Mouse (Mus musculus): ENCODE results near the gene Ttc39a.
"Not testable (repeated sequence)": the region's sequence is repeated elsewhere in the genome, so short reads cannot be mapped to it uniquely, and the experiment has no call there.

The Ttc39a gene

DNA sequence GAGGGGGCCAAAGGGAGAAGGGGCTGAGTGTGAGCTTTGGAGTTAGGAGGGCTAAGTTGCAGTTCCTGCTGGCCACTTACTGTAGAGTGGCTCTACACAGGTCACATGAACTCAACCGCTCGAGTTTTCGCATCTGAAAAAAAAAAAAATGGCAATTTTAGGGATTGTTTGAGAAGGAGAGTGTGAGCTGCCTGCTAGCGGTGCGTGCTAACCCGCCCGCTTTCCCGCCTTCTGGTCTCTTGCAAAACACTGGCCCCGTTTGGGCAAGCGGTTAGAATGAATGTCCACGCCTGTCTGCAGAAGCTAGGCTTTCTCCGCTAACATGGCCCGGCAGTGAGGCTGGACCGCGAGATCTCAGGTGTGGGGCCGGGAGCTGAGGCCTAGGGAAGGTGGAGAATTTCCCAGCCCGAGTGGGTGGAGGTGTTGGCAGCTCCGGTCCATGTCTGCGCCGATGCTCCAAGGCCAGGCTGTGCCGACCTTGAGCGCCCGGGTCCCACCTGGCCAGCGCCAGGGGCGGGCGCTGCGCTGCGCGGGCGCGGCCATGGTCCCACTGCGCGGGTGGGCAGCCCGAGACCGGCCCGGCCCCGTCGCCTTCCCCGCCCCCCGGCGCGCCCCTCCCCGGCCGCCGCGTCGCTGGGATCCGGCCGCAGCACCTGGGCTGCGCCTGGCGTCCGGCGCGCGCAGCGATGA, at the start of gene Ttc39a:
Gene Ttc39a, plus strand, starts transcription at position 138 of the 690 bp plus-strand sequence.
- DNase-seq (ENCODE audit: low spot score), result no peak

DNA sequence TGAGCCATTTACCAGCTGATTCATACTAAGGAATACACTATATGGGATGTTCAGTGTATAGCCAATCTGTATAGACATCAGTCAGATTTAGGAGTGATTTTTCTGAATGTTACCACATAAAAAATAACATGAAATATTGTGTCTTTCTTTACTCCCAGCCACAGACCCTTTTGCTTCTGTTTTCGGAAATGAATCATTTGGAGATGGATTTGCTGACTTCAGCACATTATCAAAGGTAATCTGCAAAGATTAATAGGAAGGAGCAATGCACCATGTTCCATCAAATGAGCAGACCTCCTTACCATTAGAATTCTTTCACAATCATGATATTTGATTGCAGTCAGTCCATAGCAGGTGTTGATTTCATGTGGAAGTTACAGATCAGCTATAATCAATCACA, 28.3 kb upstream of the Ttc39a start:
- DNase-seq (ENCODE audit: low spot score), result no peak

DNA sequence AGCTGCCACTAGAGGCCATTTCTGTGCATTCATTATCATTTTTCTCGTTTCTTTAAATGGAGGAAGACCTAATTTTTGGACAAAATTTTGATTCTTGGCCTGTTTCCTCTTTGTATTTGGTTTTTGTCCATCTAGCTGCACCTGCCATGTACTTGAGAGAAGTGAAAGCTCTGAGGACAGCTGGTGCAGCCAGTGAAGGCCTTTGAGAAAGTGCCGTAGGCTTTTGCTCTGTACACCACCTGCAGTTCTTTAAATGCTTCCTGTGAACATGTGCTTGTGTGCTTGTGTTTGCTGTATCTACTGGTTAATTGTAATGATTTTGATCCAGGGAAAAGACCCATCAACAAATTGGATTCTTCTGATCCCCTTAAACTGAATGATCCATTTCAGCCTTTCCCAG, 24.0 kb upstream of the Ttc39a start:
- DNase-seq (ENCODE audit: low spot score), result no peak

DNA sequence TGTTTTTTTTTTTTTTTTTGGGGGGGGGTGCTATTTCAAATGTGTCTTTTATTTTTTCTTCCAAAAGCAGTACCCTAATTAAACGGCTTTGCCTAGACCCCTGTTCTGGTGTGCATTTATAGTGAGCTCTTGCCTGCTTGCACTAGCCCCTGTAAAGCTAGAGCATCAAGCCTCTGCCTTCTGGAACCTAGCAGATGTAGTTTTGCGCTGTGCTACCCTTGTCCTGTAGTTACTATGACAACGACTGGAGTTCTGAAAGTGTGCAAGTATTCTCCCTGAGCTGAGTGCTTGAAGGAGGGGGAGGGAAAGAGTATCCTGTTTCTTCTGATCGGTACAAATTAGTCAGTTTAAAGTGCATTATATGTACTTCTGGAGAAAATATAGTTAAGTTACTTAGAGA, 20.8 kb upstream of the Ttc39a start:
- no peak for DNase-seq (ENCODE audit: low spot score)

DNA sequence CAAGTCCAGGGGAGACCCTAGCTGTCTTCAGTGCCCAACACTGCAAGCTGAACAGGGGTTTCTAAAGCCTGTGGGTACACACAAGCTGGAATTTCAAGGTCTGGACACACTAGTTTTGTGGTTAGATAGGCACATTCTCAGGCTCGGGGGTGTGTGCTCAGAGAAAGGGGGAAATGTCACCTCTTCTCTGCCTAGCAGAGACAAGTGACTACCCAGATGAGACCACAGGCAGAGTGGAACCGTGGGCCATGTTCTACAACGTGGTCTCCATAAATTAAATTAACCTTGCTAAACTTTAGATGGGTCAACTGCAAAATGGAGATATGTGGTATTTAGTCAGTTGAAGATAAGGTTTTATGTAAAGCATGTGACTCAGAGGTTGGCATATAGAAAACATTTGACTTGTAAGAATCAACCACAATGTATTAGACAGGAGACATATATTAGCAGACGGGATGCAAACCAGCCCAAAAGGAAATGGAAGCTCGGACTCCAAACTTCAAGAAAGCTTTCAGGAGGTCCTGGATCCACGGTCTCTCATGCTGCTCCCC, 13.1 kb upstream of the Ttc39a start:
- no peak for DNase-seq (ENCODE audit: low spot score)

DNA sequence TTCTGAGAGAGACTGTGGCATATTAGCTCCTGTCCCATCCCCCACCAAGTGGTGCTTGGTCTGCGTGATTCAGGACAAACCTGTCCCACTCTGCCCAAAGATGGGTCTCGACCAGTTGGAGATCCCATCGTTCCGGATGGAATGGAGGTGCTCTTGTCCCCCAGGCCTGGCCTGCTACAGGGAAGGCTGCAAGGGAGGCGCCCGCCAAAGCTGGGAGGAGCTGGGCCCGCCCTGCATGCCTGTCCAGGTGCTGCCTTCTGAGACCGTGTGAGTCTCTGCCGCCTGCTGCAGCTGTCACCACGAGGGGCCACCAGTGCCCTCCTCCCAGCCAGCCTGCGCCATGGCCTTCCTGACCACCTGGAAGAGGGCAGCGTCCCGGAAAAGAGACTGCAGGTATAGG, 12.5 kb upstream of the Ttc39a start:
- DNase-seq (ENCODE audit: low spot score), result no peak

DNA sequence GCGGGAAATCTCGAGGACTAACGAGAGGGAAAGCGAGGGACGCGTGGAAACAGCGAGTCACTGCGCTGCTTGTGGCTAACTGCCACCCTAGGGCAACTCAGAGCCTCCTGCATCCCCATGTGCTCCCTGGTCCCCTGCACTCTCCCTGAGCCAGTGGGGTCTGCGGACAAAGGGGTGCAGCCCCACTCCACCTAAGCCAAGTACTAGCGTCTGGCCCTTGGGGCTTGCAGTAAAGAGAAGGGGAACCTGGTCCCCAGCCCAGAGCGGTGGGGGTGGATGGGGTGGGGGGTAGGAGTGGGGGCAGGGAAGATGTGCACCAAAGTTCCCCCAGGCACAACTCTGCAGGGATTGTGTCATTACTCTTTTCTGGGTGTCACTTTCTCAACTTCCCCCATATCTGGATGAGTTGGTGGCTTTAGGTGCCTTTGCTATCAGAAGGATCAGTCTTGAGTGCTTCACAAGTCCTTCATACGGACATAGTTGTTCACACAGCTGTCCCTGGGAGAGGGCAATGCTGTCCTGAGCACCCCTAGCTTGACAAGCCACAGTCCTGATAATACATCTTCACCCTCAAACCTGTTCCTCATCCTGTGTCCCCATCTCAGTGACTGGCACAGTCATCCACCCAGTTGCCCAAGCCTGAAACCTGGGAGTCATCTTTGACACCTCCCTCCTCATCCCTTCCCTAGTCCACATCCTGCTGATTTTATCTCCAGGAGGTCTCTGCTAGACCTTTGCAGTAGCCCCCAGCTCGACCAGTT, 11.9 kb upstream of the Ttc39a start:
- DNase-seq (ENCODE audit: low spot score), result no peak

DNA sequence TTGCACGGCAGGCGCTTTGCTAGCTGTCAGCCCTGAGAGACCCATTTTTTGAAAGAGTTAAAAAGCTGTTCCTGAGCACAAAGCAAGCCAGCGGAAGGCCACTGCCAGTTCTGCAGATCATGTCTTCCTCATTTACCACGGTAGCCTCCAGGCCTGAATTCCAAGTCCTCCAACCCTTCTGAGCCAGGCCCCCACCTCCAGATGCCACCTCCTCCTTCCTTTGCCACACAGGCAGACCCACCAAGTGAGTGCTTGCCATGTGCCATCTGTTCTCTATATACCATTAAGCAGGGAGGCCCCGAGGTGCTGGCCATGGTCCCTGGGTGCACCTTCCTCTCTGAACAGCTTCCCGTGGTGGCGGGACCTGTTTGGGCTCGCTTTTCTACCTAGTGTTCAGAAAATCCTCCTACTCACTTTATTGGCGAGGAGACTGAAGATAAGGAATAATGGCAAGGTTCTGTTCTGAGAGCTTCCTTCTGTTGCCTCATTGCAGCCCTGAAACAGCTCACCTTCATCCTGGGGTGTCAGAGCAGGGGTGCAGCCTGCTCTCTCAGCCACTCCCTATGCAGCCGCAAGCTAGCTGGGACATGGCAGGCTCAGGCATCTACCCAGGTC, 6.0 kb upstream of the Ttc39a start:
- DNase-seq (ENCODE audit: low spot score), result no peak

DNA sequence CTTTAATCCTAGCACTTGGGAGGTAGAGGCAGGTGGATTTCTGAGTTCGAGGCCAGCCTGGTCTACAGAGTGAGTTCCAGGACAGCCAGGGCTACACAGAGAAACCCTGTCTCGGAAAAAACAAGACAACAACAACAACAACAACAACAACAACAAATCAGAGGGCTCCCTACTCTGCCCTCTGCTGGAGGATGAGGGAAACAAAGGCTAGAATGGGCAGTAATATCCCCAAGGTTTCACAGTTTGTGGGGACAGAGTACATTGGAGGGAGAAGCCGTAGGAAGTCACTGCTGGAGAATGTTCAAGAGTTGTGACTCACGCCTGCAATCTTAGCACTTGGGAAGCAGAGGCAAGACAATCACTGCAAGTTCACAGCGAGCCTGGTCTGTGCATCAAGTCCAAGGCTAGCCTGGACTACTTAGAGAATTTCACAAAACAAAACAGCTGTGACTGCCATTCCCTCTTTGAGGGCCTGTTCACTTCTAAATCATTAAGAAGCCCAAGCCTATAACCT, 5.2 kb upstream of the Ttc39a start:
- no peak for DNase-seq (ENCODE audit: low spot score)

DNA sequence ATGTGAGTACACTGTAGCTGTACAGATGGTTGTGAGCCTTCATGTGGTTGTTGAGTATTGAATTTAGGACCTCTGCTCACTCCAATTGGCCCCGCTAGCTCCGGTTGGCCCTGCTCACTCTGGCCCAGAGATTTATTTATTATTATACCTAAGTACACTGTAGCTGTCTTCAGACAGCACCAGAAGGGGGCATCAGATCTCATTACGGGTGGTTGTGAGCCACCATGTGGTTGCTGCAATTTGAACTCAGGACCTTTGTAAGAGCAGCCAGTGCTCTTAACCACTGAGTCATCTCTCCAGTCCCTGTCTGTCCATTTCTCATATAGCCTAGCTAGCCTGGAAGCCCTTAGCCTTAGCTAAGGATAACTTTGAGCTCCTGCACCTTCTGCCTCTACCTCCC, 1.5 kb upstream of the Ttc39a start:
- DNase-seq (ENCODE audit: low spot score), result not testable (repeated sequence)

DNA sequence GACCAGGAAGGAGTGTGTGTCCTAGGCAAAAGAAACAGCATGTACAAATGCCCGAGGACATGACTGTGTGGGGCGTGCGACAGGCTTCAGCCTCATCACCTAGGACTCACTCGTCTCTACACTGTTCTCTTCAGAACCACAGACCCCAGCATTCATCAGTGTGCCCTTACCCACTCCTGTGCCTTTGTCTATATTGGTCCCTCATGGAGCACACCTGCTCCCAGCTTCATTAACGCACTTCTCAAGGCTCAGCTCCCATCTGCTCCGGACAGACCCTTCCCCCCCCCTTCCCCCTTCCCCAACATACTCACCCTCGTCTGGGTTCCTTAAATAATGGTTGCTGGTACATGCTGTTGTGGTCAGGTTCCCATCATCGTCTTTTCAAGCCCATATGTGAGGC, 1.0 kb upstream of the Ttc39a start:
- no peak for DNase-seq (ENCODE audit: low spot score)

DNA sequence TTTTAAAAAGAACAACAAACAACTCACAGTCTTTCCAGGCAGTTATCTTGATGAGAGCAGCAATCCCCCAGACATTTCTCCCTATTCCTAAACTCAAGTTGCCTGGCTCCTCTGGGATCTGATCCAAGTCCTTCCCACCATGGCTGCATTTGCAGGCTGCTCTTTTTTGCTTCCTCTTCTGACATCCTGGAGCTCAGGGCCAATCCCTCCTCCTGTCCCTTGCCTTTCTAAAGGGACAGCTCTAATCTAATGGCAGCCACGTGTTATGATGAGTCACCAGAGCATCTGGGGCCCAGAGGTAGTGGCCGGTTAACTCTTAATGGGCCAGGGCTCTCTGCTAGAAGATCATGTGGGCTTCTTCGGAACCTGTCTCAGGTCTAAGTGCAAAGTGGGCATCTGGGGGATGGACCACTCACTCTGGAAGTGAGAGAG, 353 bp upstream of the Ttc39a start:
- no peak for DNase-seq (ENCODE audit: low spot score)

DNA sequence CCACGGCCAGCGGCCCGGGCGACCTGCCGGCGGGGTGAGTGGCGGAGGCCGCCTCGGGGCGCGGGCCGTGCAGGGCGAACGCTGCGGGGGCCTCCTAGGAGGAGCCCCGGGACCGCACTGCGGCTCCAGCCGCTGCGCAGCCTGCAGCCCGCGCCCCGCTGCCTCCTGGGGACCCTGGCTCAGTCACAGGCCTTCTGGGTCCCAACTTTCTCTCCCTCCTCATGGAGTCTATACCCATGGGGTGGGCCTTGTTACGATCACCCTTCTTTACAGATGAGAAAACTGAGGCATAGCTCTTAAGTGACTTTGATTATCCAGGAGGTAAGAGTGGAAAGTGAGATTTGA, 725 bp downstream of the Ttc39a start:
- DNase-seq (ENCODE audit: low spot score), result no peak

DNA sequence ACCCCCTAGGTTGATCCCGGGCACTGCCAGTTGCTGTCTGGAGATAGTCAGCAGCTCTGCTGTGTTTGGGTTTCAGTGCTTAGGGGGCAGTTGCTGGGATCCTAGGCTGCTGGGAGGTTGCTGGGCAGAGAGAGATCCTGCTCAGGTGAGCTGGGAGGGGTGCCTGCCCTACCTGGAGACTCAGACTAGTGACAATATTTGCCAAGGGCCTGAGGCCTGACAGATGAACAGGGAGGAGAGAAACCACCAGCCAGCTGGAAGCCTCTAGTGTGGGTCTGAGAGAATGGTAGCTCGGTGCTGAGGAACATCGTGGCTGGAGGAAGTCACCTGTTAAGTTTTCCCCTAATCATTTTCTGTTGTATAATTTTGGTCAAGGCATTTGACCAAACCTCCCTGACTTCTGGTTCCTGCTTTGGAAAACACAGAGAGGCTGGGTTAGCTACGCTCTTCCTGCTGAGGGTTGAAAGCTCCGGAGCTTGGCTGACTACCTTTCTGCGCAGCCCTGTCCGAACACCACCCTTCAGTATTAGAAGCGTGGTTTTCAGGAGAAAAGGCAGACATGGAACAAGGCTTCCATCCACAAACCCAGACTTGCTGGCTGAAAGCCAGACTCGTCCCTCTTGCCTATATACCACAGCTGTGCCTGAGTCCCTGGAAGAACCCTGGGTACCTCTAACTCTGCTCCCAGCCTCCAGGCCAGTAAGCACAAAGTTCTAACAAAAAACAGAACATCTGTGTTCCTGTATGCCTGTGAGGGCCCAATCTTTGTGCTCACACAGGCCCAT, 1.5 kb downstream of the Ttc39a start:
- DNase-seq (ENCODE audit: low spot score), result no peak

DNA sequence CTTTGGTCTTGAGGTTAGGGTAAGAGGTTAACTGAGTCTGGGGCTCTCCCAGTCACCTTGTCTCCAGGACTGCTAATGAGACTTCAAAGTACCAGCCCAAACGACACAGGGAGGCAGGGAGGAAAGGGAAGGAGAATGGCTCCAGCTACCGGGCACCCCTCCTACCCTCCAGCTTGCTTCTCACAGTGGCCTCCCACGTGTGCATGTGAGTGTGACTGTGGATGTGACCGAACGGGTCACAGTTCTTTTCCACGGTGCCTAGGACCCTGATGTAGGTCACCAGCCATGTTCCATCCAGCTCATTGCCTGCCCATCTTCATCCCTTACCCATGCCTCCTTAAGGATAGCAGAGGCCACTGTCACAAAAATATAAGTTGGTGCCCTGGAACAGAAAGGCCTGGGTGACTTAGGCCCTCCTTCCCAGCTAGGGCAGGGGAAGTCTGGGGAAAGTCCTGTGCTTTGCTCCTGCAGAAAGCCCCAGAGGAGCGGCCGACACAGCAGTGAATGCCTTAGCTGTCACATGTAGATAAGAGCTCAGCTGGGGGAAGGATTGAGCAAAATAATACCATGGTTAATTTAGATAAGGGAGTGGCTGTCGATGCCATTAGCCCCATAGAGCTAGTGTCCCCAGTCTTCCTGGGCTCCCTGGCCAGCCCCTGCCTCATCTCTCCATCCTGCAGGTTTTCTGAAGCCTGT, 4.4 kb downstream of the Ttc39a start:
- DNase-seq (ENCODE audit: low spot score), result no peak

DNA sequence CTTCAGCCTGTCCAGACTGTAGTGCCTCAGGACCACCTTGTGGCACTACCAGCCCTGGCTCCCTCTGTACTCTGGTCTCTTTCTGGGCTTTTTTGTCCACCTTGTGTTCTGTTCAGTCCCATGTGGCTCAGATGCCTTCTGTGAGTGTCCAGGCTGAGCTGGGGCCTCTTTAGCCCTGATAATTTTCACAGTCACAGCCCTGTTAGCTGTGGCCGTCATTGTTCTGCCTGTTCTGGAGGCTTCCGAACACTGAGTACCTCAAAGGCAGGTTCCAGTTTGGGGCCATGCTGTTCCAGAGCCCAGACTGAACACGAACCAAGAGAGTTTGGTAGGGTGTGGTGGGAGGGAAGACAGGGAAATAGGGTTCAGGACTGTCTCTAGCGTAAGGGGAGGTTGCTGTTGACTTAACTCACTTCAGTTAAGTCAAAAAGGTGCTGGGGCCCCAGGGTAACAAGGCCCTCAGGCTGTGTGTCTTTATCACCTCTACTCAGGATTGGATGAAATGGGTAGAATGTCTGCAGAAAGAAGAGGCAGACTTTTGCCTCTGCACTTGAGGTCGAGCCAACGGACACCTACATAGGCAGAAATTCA, 5.0 kb downstream of the Ttc39a start:
- DNase-seq (ENCODE audit: low spot score), result no peak

DNA sequence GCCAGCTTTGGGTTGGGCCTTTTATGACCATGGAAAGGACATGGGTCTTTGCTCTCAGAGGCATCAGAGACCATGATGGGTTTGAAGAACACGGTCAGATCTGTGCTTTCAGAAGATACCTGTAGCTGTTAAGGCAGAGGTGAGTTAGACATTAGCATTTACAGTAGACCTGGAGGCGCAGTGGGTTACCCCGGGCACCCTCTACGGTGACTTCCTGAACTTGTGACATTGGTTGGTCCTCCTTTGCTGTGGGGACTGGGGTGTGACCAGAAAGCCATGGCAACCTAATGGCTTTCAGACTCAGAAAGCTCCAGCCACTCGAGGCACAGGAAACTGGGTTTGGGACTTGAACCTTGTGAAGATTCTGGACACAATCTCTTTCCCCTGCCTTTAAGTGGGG, 5.8 kb downstream of the Ttc39a start:
- no peak for DNase-seq (ENCODE audit: low spot score)

DNA sequence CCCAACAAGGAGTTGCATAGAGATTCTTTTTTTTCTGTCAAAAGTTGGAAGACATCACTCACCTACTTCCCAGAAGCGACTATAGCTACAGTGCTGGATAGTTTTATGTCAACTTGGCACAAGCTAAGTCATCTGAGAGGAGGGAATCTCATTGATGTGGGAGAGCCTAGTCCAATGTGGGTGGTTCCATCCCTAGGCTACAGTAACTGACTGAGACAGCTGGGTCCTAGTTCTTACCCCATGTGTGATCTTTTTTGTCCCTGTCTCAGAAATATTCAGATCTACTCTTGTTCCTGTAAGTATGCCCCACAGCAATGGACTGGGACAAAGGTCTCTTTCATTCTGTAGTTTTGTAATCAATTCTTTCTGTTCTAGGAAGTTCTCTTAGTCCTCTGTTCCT, 11.6 kb downstream of the Ttc39a start:
- no peak for DNase-seq (ENCODE audit: low spot score)

DNA sequence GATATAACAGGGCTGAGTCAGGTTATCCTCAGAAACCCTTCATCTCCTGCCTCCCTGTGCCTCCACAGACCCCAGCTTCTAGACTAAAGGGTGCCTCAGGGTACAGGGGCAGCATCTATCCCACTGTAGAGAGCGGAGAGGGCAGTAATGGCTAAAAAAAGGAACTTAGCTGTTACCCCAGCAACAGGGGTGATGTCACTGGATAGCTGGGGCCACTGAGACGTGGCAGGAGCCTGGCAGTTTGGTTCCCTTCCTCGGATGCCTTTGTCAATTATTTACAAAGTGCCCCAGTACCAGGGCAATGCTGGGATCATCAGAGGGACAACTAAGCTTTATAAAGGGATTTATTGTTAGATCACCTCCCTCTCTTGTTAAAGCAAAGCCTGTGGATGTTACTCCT, 12.6 kb downstream of the Ttc39a start:
- DNase-seq (ENCODE audit: low spot score), result no peak

DNA sequence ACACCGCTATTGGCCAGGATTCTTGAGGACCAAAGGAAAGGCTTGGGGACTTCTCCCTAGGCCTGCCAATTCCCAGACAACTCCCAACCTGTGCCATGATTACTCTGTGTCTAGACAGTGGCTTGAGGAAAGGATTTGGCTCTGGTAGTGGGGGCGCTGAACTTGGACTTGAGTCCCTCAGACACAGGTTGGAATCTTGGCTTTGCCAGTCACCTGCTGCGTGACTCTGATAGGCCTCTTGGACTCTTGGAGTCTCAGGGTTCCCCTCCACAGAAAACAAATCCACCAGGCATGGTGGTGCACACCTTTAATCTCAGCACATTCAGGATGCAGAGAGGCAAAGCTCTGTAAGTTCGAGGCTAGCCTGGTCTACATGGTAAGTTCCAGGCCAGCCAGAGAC, 13.1 kb downstream of the Ttc39a start:
- DNase-seq (ENCODE audit: low spot score), result no peak

DNA sequence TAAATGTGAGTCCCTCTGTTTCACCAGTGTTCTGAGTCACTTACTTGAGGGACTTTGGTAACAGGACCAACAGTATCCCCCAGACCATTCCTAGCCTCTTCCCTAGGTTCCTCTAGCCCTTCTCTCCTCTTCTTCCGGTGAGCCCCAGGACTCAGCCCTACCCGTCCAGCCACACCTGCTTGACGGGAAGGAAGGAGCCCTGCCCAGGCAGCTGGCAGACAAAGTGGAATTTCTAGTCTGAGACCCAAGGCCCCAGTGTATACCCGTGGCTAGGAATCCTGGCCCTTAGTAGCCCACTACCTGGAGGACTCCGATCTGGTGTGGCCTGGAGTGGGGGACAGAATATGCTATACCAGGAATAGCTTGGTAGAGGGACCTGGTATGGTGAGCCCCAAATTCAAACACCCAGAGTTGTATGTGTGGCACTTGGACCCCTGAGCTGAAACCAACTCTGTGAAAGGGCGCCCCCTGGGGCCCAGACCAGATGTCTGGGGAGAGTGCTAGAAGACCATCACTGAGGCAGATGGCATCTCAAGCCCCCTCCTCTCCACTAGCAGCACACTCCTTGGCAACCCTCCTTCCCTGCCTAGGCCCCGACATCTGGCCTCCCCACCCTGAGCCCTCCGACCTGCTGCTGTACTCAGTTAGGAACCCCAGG, 13.8 kb downstream of the Ttc39a start:
- DNase-seq (ENCODE audit: low spot score), result no peak

Measured in urinary bladder, postnatal 10 days (tissue).